ENCODE assay signal across 20 mouse cellular contexts in genomic region chr13:56571645-56572044, GRCm38 (mm10). TPM values are rescaled to one million over a fixed set of nuclear protein-coding genes. Genes with fewer than 3 reads are reported as not detected.
"Had no signal": no experiment of that assay in that cellular context is flagged by ENCODE, and none has a peak within 500 bp of the region (broad histone marks: within the 10 kb centered on the region; RNA-seq: fewer than 3 reads in every experiment).

No protein-coding gene starts in this region.

- ATAC-seq: intestine, postnatal 0 days had no signal

- H3K4me3 ChIP-seq: kidney, embryonic 15.5 days; limb, embryonic 12.5 days; limb, embryonic 15.5 days; liver, embryonic 13.5 days; megakaryocyte, embryonic 14.5 days; midbrain, embryonic 10.5 days; neural tube, embryonic 12.5 days; neural tube, embryonic 15.5 days; stomach, embryonic 15.5 days had no signal

- H3K27ac ChIP-seq: kidney, embryonic 15.5 days; limb, embryonic 12.5 days; limb, embryonic 15.5 days; liver, embryonic 13.5 days; midbrain, embryonic 10.5 days; neural tube, embryonic 12.5 days; neural tube, embryonic 15.5 days; stomach, embryonic 15.5 days had no signal

- DNase-seq: kidney, postnatal 10 days; kidney, postnatal 4 days; left cerebral cortex, postnatal 4 days; liver, embryonic 13.5 days; lung, adult 2 months; midbrain, embryonic 14.5 days; retina, postnatal 1 day; right cerebral cortex, postnatal 25 days; spleen, adult 18-20 months; thymus, postnatal 25 days had no signal

- H3K9me3 ChIP-seq: kidney, embryonic 15.5 days; limb, embryonic 12.5 days; limb, embryonic 15.5 days; liver, embryonic 13.5 days; megakaryocyte, embryonic 14.5 days; midbrain, embryonic 10.5 days; neural tube, embryonic 12.5 days; neural tube, embryonic 15.5 days; stomach, embryonic 15.5 days had no signal

- H3K4me2 ChIP-seq: kidney, embryonic 15.5 days; limb, embryonic 12.5 days; limb, embryonic 15.5 days; liver, embryonic 13.5 days; neural tube, embryonic 12.5 days; neural tube, embryonic 15.5 days; stomach, embryonic 15.5 days had no signal

- H3K4me1 ChIP-seq: megakaryocyte, embryonic 14.5 days had no signal

- H3K27me3 ChIP-seq: kidney, embryonic 15.5 days; limb, embryonic 12.5 days; limb, embryonic 15.5 days; liver, embryonic 13.5 days; neural tube, embryonic 12.5 days; neural tube, embryonic 15.5 days; stomach, embryonic 15.5 days had no signal

- H3K36me3 ChIP-seq: kidney, embryonic 15.5 days; limb, embryonic 12.5 days; limb, embryonic 15.5 days; liver, embryonic 13.5 days; midbrain, embryonic 10.5 days; neural tube, embryonic 12.5 days; neural tube, embryonic 15.5 days; stomach, embryonic 15.5 days had no signal

- H3K9ac ChIP-seq: kidney, embryonic 15.5 days; limb, embryonic 12.5 days; limb, embryonic 15.5 days; liver, embryonic 13.5 days; neural tube, embryonic 12.5 days; neural tube, embryonic 15.5 days; stomach, embryonic 15.5 days had no signal

RNA-seq across cellular contexts. Expression of gene Lect2, which starts 23.3 kb away (rescaled TPM):
- polyA plus RNA-seq: limb, embryonic 12.5 days; limb, embryonic 15.5 days; lung, adult 2 months; midbrain, embryonic 10.5 days; midbrain, embryonic 14.5 days; neural tube, embryonic 12.5 days; neural tube, embryonic 15.5 days; thymus, postnatal 0 days had no signal
